Mouse (Mus musculus) thymus, postnatal 4 days (tissue): ENCODE results near the gene Btnl1.

Experiments used
- DNase-seq: peaks from one replicate; pipeline ENCODE4 v3.0.0; 2021

Gene Btnl1

DNA sequence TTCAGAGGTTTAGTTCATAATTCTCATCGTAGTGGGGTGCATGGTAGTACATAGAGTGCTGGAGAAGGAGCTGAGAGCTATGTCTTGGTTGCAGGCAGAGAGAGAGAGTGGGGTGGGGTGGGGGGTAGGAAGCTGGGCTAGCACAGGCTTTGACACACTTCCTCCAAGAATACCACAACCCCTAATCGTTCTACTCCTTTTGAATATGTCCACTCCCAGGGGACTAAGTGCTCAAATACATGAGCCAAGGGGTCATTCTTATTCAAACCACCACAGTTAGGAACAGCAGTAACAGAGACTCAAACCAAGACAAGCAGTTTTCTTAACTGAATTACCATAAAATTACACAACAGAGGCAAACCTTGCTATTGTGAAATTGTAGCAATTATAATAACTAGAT is 9.7 kb downstream of the Btnl1 start:
- DNase-seq: no peak

DNA sequence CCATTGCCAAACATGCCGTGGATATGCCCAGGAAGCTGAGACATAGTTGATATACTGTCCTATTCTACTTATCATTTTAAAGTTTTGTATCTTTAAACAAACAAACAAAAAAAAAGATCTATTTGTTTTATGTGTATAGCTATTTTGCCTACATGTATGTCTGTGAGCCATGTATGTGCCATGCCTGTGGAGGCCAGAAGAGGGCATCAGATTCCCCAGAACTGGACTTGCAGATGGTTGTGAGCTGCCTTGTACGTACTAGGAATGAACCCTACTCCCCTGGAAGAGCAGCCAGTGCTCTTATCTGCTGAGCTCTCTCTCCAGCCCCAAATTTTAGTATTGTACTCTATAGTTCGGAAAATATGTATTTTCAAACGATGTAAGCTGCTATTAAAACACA is 11.6 kb downstream of the Btnl1 start:
- peak; percentile 61 for DNase-seq

DNA sequence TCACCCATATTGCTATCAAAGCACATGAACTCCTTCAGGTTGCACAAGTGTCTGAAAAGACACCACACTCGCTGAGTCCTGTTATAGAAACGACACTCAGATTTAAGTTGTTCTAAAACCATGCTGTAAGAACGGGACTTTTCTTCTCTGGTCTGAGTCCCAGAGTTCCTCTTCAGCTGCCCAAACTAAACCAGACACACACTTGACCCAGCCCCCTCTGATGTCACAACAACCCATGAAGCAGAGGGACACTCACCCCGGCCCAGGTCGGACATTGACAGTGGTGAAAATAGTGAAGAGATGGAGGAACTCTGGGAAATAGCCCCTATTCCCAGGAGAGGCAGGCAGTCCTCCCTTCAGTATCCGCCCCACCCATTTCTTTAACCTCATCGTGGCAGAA is 14.6 kb downstream of the Btnl1 start:
- no peak for DNase-seq

- DNase-seq: peak; percentile 24
Observed at GRCm38 (mm10) chr17:34392321-34392720, 15.4 kb downstream of the Btnl1 start.

- DNase-seq: peak; percentile 68
Observed at GRCm38 (mm10) chr17:34397357-34397756, 20.4 kb downstream of the Btnl1 start.

DNA sequence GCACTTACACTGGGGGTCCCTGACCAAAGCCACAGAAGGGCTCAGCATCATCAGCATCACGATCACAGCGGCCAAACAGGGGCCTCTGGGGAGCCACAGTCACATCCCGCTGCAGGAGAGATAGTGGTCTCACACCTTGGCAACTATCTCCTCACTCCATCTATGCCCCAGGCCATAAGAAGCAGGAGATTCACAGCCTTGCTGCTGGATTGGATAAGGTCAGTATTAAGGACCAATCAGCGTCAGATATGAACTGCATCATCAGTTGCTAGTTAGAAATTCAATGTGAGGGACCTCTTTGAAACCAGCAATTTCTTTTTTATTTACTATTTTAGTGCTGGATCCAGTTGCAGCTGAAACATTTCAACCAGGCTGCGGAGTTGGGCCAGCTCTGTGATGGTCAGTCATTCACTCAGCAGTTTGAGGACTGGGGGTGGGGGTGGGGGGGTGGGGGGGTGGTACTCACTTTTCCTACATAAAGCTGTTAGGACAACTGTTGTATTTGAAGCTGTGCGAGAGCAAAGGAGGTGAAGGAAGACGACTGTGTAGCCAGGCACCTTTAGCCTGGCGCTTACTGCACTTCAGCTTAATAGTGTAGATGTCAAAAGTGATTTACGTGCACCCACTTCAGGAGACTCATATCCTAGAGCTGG is 21.3 kb downstream of the Btnl1 start:
- DNase-seq: peak; percentile 41

- DNase-seq: peak; percentile 77
Observed at GRCm38 (mm10) chr17:34398711-34399393, 21.9 kb downstream of the Btnl1 start, which contains the start of gene BC051142. BC051142 (plus strand) TSS chr17:34398820.

DNA sequence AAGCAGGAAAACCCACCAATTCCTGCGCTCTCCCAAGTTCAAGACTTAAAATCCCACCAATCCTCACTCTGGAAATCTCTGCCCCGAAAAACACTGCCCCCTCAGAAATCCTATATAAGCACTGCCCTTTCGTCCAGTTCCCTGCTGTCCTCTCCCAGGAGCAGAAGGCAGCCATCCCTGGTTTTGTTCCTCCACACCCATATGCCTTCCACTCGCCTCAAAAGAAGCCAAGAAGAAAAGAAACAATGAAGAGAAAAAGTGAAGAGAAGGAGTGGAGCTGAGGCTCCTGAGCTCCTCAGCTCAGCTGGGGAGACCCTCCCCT is 22.4 kb downstream of the Btnl1 start:
- DNase-seq: no peak

DNA sequence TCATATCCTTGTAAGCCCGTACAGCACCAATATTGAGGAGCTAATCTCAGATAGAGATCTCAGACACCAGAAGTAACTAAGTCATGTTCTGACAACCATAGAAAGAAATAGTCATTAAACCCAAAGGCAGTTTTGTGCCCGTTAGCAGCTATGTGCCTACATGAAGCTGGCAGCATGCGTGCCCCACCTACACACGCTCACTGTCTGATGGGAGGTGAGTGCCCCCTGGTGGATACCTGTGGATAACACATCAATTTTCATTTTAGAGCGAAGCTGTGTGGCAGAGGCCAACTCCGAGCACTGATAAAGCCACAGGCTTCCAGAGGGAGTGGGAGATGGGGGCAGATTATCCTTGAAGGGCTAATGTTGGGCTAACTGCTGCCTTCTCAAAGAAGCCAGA is 34.2 kb downstream of the Btnl1 start:
- peak; percentile 79 for DNase-seq

DNA sequence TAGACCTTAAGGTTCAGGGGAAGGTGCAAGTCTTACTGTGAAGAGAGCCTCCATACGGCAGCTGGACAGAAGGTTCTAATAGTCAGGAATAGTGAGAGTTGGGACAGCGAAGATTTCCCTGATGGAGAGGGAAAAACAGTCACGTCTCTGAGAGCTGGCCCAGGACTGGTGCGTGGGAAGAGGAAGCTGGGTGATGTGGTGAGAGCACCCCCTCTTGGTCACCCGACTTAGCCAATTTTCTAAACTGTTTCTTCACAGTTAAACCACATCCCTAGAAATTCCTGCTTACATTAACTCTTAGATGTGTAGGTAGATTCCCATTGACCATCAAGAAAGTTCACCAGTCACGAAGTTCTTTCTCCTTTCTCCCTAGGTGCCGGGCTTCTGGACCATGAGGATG is 43.1 kb downstream of the Btnl1 start:
- DNase-seq: no peak

DNA sequence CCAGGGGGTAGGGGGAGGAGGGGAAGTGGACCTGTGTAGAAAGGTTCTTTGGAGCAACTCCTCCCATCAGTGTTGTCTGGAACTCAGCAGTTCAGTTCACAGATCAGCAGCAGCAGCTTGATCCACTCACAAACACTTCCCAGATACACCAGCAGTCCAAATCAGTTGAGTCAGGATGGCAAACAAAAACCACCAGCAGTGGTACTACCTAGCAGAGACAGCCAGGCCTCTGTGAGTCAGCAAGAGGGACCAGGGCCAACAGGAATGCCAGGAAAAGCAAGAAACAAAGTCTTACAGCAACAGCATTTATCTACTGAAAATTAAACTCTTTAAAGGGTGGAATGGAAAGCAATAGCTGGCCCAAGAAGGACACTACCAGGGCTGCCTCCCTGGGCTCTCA is 50.7 kb downstream of the Btnl1 start:
- no peak for DNase-seq
